Mouse (Mus musculus) myocyte (in vitro differentiated cells): Measurements from ENCODE around the gene Tspan11. TPM values are rescaled to one million over a fixed set of nuclear protein-coding genes. Genes with fewer than 3 reads are reported as not detected.

ENCODE experiments used
- H3K27me3 ChIP-seq: one replicate; pipeline ENCODE4 v1.6.1; 2011; ENCODE audit not compliant: control insufficient read depth, insufficient read depth, insufficient read length
- H3K36me3 ChIP-seq: one replicate; pipeline ENCODE4 v1.6.1; 2011; ENCODE audit not compliant: control insufficient read depth, insufficient read depth
- H3K4me2 ChIP-seq: one replicate; pipeline ENCODE4 v1.6.1; 2011; ENCODE audit warnings: low read depth, control low read depth
- H3K4me3 ChIP-seq: one replicate; pipeline ENCODE4 v1.5.1; 2011; ENCODE audit warnings: mild to moderate bottlenecking, control low read depth, moderate library complexity
- H3K79me2 ChIP-seq: one replicate; pipeline ENCODE4 v1.6.1; 2011; ENCODE audit not compliant: control insufficient read depth, insufficient read depth
- H3ac ChIP-seq: one replicate; pipeline ENCODE4 v1.6.1; 2011; ENCODE audit not compliant: control insufficient read depth, insufficient read length
- CEBPB ChIP-seq: IDR thresholded peaks from 2 replicates; pipeline ENCODE4 v1.6.1; 2011; ENCODE audit warnings: mild to moderate bottlenecking, moderate library complexity; ENCODE audit not compliant: poor library complexity, insufficient read depth, severe bottlenecking
- E2F4 ChIP-seq: IDR thresholded peaks from one replicate; pipeline ENCODE4 v1.6.1; 2011; ENCODE audit warnings: mild to moderate bottlenecking, control low read depth, moderate library complexity; ENCODE audit not compliant: insufficient read depth
- MAX ChIP-seq: IDR thresholded peaks from one replicate; pipeline ENCODE4 v1.6.1; 2011; ENCODE audit warnings: low read depth, mild to moderate bottlenecking, control low read depth
- MYOD1 ChIP-seq, 3 experiments: IDR thresholded peaks; one replicate each; pipeline ENCODE4 v1.6.1; 2011; ENCODE audit warnings: control low read depth in 2 of 3, low read depth in 2 of 3, mild to moderate bottlenecking in 2 of 3, moderate library complexity in 1 of 3; ENCODE audit not compliant: insufficient read length in 2 of 3, control insufficient read depth in 1 of 3
- MYOG ChIP-seq, 3 experiments: IDR thresholded peaks; one replicate each; pipeline ENCODE4 v1.6.1; 2011; ENCODE audit warnings: control low read depth in 2 of 3, low read depth in 2 of 3, mild to moderate bottlenecking in 2 of 3; ENCODE audit not compliant: insufficient read length in 2 of 3, control insufficient read depth in 1 of 3, insufficient read depth in 1 of 3
- POLR2A ChIP-seq: IDR thresholded peaks from one replicate; pipeline ENCODE4 v1.6.1; 2011; ENCODE audit warnings: low read depth, mild to moderate bottlenecking, control low read depth, moderate library complexity; ENCODE audit not compliant: insufficient read length
- POLR2AphosphoS2 ChIP-seq: IDR thresholded peaks from one replicate; pipeline ENCODE4 v1.6.1; 2011; ENCODE audit warnings: low read depth, control low read depth; ENCODE audit not compliant: insufficient read length
- REST ChIP-seq: IDR thresholded peaks from one replicate; pipeline ENCODE4 v1.6.1; 2011; ENCODE audit warnings: mild to moderate bottlenecking, control low read depth, moderate library complexity; ENCODE audit not compliant: insufficient read depth, insufficient read length
- SRF ChIP-seq: IDR thresholded peaks from one replicate; pipeline ENCODE4 v1.6.1; 2011; ENCODE audit warnings: low read depth; ENCODE audit not compliant: control insufficient read depth, insufficient read length
- TCF12 ChIP-seq: IDR thresholded peaks from one replicate; pipeline ENCODE4 v1.6.1; 2011; ENCODE audit warnings: mild to moderate bottlenecking, control low read depth; ENCODE audit not compliant: poor library complexity, insufficient read depth, severe bottlenecking
- TCF3 ChIP-seq: IDR thresholded peaks from one replicate; pipeline ENCODE4 v1.6.1; 2011; ENCODE audit warnings: low read depth, control low read depth; ENCODE audit not compliant: insufficient read length
- USF1 ChIP-seq: IDR thresholded peaks from one replicate; pipeline ENCODE4 v1.6.1; 2011; ENCODE audit warnings: low read depth, mild to moderate bottlenecking, control low read depth, moderate library complexity
- polyA plus RNA-seq: library from polyadenylated mRNA; unstranded; fragments of >200 nt; fragmentation: generic; extraction: Trizol; gene quantifications from one replicate; pipeline ENCODE4 v1.2.1, GENCODE M21; 2012; ENCODE audit warnings: missing spikeins

Gene Tspan11
- polyA plus RNA-seq, 1 experiment = 1.6 TPM

GRCm38 (mm10) chr6:127875883-127876282 is 11.5 kb upstream of the Tspan11 start:
- no peaks in the 10 kb centered on the region for H3K79me2 ChIP-seq
- no peak overlapping the region for H3K4me2 ChIP-seq
- H3ac ChIP-seq = no peak overlapping the region
- no peak overlapping the region for H3K4me3 ChIP-seq
- H3K36me3 ChIP-seq = no peaks in the 10 kb centered on the region
- no peaks in the 10 kb centered on the region for H3K27me3 ChIP-seq
- TF ChIP-seq POLR2AphosphoS2 = no peak
- TF ChIP-seq MAX = no peak
- no peak for TF ChIP-seq USF1
- TF ChIP-seq SRF = no peak
- TF ChIP-seq TCF12 = no peak
- no peak for TF ChIP-seq E2F4
- no peak for TF ChIP-seq MYOG (IDR thresholded peaks at IDR 0.05; ENCODE audit: control insufficient read depth in 1 of 3, insufficient read depth in 1 of 3, insufficient read length in 2 of 3, low read depth in 2 of 3)
- TF ChIP-seq TCF3 = no peak
- no peak for TF ChIP-seq MYOD1 (IDR thresholded peaks at IDR 0.05; ENCODE audit: control insufficient read depth in 1 of 3, insufficient read length in 2 of 3, low read depth in 2 of 3)
- TF ChIP-seq POLR2A = no peak
- TF ChIP-seq CEBPB = no peak
- no peak for TF ChIP-seq REST

GRCm38 (mm10) chr6:127876436-127876835 is 11.0 kb upstream of the Tspan11 start:
- no peaks in the 10 kb centered on the region for H3K36me3 ChIP-seq
- no peak overlapping the region for H3K4me3 ChIP-seq
- no peaks in the 10 kb centered on the region for H3K79me2 ChIP-seq
- H3K27me3 ChIP-seq = no peaks in the 10 kb centered on the region
- TF ChIP-seq SRF (no peak), POLR2A (no peak), CEBPB (no peak)
- H3K4me2 ChIP-seq = no peak overlapping the region
- no peak overlapping the region for H3ac ChIP-seq

- TF ChIP-seq REST = no peak
- no peak for TF ChIP-seq E2F4
- Histone ChIP-seq H3K4me3 (no peak overlapping the region), H3K79me2 (no peaks in the 10 kb centered on the region), H3K36me3 (no peaks in the 10 kb centered on the region), H3K4me2 (no peak overlapping the region), H3K27me3 (no peaks in the 10 kb centered on the region), H3ac (no peak overlapping the region)
Observed at GRCm38 (mm10) chr6:127877026-127877425, 10.4 kb upstream of the Tspan11 start.

- TF ChIP-seq REST (no peak), POLR2A (no peak), TCF12 (no peak), POLR2AphosphoS2 (no peak), MAX (no peak), USF1 (no peak), CEBPB (no peak), SRF (no peak)
- no peak overlapping the region for H3ac ChIP-seq
- no peaks in the 10 kb centered on the region for H3K79me2 ChIP-seq
- no peak overlapping the region for H3K4me2 ChIP-seq
- H3K36me3 ChIP-seq = no peaks in the 10 kb centered on the region
- no peak overlapping the region for H3K4me3 ChIP-seq
- no peaks in the 10 kb centered on the region for H3K27me3 ChIP-seq
Observed at GRCm38 (mm10) chr6:127879472-127879871, 7.9 kb upstream of the Tspan11 start.

- Histone ChIP-seq H3K36me3 (no peaks in the 10 kb centered on the region), H3ac (no peak overlapping the region), H3K79me2 (no peaks in the 10 kb centered on the region), H3K27me3 (peaks cover 20% of the 10 kb centered on the region), H3K4me2 (no peak overlapping the region), H3K4me3 (no peak overlapping the region)
- TF ChIP-seq SRF (no peak), CEBPB (no peak), REST (no peak), POLR2A (no peak), MAX (no peak), POLR2AphosphoS2 (no peak), E2F4 (no peak), TCF12 (no peak), TCF3 (no peak), USF1 (no peak), MYOD1 (IDR thresholded peaks at IDR 0.05; ENCODE audit: control insufficient read depth in 1 of 3, insufficient read length in 2 of 3, low read depth in 2 of 3) (no peak)
Observed at GRCm38 (mm10) chr6:127886916-127887315, 473 bp upstream of the Tspan11 start.
